Mouse (Mus musculus) left cerebral cortex, postnatal 10 days (tissue): ENCODE results near the gene Cux2. TPM values are rescaled to one million over a fixed set of nuclear protein-coding genes. Genes with fewer than 3 reads are reported as not detected.
A peak's percentile ranks its signal among the peaks of the same experiment; 100 is the strongest.

Source experiments
- DNase-seq, 2 experiments: peaks; one replicate each; pipeline ENCODE4 v3.0.0; 2021 to 2022; ENCODE audit warnings: low spot score in 2 of 2, mixed read lengths in 1 of 2; ENCODE audit errors: extremely low spot score in 1 of 2
- intact Hi-C: fragments of 180-260 bp; cut with DNase I; formaldehyde crosslinking; loops from one replicate; pipeline ENCODE4 v1.15.1; 2025
- total RNA-seq, 2 experiments: library from RNA; stranded (reverse); gene quantifications; 2 replicates each; pipeline ENCODE4 v1.2.3; 2021

Cux2 gene
- total RNA-seq, 2 experiments from 2014 or later = 180 to 194 TPM

DNA sequence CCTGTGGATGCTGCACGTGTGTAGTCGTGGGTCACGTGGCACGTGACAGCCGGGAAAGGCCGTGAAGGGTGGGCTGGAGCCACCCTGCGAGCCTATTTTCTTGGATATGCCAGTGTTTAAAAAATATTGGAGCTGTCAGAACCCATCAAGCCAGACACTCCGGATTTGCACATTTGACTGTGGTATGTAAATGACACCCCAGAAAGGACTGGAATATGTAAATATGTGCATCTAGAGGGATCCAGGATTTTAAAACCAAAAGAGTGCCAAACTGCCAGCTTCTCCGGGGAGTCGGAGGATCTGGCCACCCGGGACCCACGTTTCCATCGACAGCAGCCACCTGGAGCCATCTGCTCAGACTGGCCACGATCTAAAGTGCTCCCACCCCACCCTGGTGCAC is 145.1 kb downstream of the Cux2 start:
- DNase-seq = no peak
- intact Hi-C loops = loop anchor here (5.0 kb wide), 1 partner anchor 63 kb away; no protein-coding TSS in a partner anchor

DNA sequence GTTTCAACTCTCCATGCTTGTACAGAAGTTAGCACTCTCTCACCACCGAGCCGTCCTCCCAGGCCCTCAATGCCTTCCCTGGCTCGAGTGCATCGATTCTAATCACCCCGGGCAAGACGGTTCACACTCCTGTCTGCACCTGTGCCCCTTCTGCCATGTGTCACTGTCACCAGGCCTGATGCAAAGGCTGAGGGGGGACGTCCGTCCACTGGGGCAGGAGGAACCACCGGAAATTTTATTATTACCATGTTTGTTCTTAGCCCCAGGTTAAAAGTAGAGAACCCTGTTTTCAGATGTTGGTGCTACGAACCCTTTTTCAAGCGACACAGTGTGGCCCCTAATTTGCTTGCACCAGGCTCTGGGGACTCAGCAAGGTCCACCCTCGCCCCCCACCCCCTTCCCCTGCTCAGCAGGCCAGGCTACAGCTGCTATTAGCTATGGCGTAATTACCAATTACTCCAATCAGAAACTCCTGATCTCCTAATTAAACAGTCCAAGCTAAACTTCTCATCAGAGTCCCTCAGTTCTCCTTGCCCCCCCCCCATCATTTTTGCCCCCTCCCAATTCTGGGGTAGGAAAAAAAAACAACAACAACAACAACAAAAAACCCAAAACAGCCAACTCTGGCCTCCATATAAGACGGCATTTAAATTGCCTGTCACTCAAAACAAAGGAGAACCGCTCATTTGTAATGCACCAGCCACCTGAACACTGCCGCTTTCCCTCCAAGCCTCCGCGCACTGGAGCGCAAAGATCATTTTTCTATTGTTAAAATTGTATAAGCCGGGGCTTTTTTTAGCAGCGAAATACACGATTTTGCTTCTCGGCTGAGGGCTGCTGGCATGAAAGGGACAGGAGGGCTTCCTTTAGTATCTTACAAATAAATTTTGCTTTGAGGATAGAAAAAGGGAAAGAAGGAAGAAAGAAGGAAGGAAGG is 146.8 kb downstream of the Cux2 start:
- no peak for DNase-seq
- intact Hi-C loops = loop anchor here (5.0 kb wide), 1 partner anchor 64 kb away; no protein-coding TSS in a partner anchor

DNA sequence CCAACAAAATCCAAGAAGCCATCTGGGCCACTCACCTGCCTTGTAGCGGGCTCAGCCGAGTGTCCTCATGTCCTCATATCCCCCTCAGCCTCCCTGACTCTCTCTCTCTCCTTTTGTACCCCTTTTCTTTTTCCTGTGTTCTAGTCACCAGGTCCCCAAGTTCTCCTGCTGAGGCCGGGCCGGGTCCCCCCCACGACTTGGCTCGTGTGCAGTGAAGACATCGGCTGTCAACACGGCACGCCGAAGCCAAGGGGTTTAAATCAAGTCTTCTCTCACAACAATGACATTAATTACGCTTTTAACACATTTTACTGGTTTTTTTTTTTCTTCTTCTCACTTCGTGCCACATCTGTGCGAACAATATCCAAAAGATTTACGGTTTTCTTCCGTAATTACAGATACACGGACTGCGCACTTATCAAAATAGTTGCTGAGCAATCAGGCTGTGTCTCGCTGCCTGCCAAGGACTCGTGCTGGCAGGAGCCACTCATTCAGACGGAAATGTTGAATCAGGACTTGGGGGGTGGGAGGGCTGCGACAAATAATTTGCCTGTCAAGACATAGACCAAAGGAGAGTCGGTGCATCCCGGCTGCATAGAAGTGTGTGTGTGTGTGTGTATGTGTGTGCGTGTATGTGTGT is 154.7 kb downstream of the Cux2 start:
- DNase-seq = no peak
- intact Hi-C loops = no loop called here

DNA sequence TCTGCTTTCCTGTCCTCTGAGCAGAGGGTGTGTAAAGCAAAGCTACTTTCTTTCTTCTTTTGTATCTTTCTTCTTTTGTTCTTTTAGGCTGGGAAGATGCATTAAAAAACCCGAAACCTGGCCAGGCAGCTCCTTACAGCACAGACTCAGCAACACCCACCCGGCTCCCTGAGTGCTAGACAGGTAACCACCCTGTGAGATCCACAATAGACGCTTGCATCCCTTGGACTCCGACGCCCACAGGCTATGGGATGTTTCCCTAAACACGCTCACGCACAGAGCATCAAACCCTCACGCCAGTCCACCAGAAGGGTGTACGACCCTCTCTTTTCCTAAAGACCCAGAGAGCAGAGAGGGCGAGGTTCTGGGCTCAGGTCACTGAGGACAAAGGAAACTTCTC is 155.3 kb downstream of the Cux2 start:
- DNase-seq = no peak
- intact Hi-C loops = loop anchor here (5.0 kb wide), 2 partner anchors 163 to 188 kb away; no protein-coding TSS in a partner anchor

DNA sequence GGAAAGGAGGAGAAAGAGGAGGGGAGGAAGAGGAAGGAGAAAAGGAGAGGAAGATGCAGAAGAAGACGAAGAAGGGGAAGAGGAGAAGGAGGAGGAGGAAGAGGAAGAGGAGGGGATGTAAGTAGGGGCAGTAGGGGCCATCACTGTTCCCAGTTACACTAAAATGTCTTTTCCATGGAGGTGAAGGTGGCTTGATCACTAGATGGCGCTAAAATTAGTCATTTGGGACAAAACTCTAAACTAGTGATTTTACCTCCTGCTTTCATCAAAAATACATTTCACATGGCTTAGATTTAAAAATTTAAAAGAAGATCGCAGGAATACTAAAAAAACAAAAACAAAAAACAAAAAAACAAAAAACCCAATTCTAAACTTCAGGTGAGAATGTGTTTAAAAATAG is 156.3 kb downstream of the Cux2 start:
- intact Hi-C loops = loop anchor here (5.0 kb wide), 2 partner anchors 164 to 189 kb away; no protein-coding TSS in a partner anchor
- DNase-seq = no peak

DNA sequence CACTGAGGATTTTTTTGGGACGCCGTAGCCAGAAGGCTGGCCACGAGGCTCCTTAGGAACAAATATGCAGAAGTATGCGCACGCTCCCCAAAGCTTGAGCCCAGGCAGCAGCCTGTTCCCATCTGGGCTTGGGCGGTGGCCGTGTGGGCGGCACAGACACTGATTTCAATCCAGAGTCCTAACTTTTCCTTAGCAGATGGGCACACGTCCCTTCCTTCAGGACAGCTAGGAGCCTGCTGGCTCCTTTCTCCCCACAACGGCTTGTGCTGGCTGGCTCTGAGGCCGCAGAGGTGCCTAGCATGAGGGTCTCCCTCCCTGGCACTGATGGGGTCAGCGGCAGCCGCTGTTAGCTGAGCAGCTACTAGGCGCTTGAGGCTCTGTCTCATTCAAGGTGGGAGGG is 157.6 kb downstream of the Cux2 start:
- DNase-seq = peak; percentile 62 to 75
- intact Hi-C loops = loop anchor here (5.0 kb wide), 2 partner anchors 165 to 190 kb away; no protein-coding TSS in a partner anchor

DNA sequence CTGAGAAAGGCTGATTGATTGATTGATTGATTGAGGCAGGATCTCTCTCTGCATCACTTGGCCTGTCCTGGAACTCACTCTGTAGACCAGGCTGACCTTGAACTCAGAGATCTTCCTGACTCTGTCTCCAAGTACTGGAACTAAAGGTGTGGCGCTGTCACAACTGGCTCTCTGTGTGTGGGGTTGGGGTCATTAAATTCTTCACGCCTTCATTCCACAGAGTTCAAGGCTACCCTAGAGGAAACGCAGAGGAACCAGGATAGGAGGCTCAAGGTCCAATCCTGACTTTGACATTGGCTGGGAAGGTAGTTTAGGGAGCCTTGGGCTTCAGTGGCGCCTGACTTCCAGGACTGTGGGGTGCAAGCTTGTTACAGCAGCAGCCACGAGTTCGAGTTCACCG is 159.0 kb downstream of the Cux2 start:
- intact Hi-C loops = loop anchor here (5.0 kb wide), 2 partner anchors 166 to 191 kb away; no protein-coding TSS in a partner anchor
- DNase-seq = no peak

DNA sequence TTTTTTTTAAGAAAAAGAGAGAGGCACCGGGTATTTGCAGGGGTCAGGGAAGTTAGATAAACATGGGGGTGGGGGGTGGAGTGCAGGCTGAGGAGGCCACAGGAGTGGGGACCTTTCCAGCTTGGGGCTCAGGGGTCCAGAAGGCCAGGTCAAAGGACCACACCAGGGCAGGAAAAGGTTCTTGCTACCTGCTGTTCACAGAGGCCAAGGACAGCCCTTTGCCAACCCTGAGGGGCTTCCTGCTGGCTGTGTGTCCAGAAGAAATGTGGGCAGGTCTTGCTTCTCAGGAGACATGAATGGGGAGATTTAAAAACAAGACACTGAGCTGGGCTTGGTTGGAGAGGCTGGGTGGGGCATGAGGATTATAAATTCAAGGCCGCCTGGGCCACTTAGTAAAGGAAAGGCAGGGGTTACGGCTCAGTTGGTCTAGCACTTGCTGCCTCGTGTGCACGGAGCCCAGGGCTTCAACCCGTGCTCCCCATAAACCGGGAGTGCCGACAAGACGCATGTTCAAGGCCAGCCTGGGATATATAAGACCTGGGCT is 160.0 kb downstream of the Cux2 start:
- no peak for DNase-seq
- intact Hi-C loops = loop anchor here (5.0 kb wide), 2 partner anchors 167 to 192 kb away; no protein-coding TSS in a partner anchor

DNA sequence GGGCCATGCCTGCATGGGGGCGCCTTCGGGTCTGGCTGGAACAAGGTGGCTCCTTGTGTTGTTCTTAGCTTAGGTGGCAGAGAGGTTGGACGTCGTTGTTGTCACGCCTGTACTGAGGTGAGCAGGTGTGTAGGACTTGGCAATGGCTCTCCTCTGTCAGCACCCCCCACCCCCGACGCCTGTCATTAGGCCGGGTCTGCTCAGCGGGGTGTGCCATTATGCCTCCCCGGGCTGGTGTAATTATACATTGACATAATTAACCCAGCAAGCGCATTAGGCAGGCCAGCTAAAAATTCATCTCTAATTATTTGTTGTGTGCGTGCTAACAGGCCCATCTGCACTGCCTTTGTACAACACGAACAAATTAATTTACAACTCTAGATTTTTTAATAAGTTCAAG is 160.5 kb downstream of the Cux2 start:
- DNase-seq = no peak
- intact Hi-C loops = no loop called here

DNA sequence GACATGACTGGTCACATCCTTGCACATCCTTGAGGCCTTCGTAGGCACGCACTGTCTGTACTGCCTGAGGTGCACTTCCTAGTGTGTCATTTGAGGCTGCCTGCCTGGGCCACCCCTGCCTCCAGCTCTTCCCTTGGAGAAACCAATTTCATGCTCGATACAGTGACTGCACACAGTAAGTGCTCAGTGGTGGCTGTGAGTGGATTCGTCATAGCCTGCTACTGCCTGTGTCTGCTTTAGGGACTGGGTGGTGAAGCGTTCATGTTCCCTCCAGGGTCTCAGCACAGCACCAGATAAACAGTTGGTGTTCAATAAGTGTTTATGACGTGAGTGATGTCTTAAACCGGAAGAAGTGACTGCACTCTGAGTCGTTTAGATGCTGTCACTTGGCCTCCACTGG is 166.5 kb downstream of the Cux2 start:
- DNase-seq = no peak
- intact Hi-C loops = no loop called here

DNA sequence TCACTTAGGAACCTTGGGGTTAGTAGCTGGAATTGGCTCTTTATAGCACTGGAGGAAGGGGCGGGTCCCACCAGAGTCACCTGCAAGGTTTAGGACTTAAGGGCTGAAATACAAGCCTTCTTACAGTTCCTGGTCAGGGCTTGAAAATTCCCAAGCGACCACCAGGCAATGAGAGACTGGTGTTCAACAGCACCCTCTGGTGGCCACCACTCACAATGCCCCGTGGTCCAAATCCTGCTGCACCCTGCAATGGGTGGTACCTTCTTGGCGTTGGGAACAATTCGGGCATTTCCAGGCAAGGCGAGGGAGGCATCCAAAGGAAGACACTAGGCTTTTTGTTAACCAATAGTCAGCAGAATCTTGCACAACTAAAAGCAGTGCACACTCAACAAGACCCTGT is 170.7 kb downstream of the Cux2 start:
- intact Hi-C loops = no loop called here
- no peak for DNase-seq

DNA sequence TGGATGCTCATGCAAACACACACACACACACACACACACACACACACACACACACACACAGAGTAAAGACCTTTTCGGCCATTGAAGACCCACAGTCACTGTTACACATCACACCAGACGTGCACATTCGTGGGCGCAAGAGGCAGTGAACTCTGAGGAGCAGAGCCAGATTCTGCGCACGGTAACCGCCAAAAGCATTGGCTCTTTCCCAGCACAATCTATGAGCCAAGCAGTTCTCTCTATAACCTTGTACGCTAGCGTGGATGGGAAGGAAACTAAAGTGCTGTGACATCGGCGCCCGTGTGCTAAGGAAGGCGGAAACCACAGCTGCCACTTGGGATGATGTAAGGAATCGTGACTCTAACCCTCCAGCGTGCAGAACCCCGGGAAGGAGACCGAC is 171.2 kb downstream of the Cux2 start:
- intact Hi-C loops = no loop called here
- DNase-seq = no peak

DNA sequence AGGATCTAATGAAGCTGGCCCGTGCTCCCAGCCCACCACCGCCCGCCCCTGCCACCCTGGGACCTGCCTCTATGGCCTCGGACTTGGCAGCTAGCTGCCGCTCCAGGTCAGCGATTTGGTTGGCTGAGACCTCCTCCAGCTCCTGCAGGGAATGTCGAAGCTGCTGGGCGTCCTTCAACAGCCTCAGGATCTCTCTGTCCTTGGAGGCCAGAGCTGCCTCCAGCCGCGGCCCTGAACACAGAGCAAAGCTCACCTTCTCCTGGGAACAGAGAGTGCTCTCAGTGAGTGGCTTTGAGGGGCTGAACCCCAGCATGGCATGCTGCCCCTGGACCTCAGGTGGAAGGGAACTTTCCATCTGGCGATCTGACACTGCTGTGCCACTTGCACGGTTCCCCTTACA is 173.0 kb downstream of the Cux2 start:
- intact Hi-C loops = no loop called here
- DNase-seq = no peak

DNA sequence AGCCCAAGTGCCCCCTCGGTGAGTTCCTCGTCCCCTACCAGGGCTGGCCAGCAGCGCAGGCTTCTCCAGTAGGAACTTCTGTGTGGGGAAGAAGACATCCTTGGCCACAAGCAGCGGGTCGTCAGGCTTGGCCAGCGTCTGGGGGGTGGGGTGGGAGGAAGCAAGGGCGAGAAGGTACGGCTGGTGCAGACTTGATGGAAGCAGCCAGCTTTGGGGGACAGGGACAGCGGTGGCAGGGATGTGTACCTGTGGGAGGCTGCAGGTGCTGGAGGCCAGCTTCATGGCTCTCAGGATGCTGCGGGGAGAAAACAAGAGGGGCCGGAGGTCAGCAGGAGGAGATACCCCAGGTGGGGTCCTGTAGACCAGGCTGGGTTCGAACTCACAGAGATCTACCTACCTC is 174.9 kb downstream of the Cux2 start:
- intact Hi-C loops = no loop called here

DNA sequence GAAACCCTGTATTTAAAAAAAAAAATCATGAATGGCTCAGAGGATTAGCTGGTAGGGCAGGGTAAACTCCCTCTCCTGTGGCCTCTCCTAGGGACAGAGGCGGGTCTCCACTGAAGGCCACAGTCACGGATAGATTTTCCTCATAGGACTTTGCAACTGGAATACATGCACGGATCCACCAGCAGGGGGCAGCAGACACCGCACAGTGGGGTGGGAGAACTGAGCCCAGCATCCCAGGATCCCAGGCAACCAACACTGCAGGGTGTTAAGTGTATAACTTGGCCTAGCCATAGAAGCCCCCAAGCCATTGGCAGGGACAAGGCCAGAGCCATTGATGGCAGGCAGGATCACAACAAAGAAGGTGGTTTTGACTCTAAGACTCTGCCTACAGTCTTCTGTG is 177.7 kb downstream of the Cux2 start:
- peak; percentile 70 to 87 for DNase-seq
- intact Hi-C loops = loop anchor here (1.0 to 5.0 kb wide), 2 partner anchors 185 to 217 kb away; no protein-coding TSS in a partner anchor

More for the DNA sequence above, 174.9 kb downstream of the Cux2 start:
- DNase-seq = no peak

DNA sequence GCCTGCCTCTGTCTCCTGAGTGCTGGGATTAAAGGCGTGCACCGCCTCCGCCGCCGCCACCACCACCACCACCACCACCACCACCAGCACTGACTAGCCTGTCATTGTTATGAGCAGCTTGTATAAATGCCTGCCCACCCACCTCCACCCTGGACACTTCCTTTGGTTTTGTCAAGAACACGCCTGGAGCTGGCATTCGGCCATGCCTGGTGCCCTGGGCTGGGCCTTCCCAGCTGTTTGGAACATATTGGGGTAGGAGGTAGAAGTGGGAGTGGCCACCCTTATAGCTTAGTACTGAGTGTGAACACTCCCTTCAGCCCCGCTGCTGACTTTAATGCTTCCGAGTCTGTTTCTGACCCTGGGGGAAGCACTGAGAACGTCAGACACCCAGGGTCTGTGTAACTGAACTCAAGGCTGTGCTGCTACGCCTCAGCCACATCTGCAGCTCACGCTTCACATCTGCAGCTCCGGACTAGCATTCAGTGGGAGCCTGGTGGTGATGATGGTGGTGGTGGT is 178.3 kb downstream of the Cux2 start:
- DNase-seq = peak in 1 of 2 experiments; percentile 69
- intact Hi-C loops = loop anchor here (1.0 to 5.0 kb wide), 2 partner anchors 186 to 218 kb away; no protein-coding TSS in a partner anchor

DNA sequence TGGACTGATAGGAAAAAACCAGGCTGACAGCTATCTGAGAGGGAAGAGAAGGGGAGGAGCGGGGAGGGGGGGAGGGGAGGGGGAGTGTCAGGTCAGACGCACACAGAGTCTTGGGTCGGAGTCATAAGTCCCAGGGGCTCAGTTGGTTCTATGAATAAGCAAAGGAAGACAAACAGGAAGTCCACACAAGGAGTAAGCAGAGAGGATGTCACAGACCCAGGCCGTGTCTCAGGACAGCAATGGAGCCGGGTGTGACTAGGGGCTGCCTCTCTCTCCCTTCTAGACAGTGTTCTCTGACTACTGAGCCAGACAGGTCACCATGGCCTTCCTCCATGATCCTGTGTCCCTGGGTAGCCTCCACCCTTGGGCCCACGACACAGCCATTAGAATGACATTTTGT is 179.1 kb downstream of the Cux2 start:
- no peak for DNase-seq
- intact Hi-C loops = loop anchor here (5.0 kb wide), 1 partner anchor 186 kb away; no protein-coding TSS in a partner anchor

DNA sequence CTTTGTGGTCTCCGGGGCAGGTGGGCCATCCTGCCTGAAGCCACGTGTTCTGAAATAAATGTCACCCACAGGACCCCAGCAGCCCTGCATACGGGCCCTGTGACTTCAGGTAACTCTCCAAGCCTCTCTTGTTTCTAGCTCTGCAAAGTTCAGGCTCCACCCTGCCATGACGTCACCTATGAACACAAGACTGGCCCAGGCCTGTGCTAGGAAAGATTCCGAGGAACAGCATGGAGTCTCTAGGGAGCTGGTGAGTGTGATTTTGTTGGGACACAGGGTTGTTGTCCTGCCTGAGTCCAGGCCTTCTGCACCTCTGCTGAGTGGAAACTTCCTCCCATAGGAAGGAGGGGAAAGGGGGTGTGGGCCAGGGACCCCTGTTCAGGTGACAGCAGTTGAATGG is 181.9 kb downstream of the Cux2 start:
- intact Hi-C loops = no loop called here
- no peak for DNase-seq

DNA sequence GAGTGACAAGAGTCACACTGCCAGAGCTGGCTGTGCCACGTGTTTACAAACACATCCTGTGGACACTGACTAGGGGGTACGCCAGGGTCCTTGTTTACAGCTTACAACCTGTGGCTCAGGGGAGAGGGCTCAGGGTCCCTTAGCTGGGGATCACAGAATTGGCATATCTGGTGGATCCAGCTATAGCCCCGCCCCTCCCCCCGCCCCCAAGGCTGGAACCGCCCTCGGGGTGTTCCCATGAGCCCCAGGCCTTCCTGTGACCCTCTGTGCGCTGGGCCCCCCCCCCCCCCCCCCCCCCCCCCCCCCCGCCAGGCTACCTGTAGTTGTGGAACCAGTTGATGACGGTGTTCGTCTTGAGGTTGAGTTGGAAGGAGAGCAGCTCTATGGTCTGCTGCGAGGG is 185.6 kb downstream of the Cux2 start:
- no peak for DNase-seq
- intact Hi-C loops = no loop called here
